Mouse (Mus musculus) MEL (cell line): ENCODE results near the gene Frat1. TPM values are rescaled to one million over a fixed set of nuclear protein-coding genes. Genes with fewer than 3 reads are reported as not detected.

ENCODE experiments used
- DNase-seq: peaks from one replicate; pipeline ENCODE4 v3.0.0; 2011; ENCODE audit warnings: low read depth, low spot score
- H3K27ac ChIP-seq: 2 replicates; pipeline ENCODE4 v1.5.1; 2012; ENCODE audit warnings: low read depth, mild to moderate bottlenecking, control low read depth, low read length, moderate library complexity; ENCODE audit not compliant: control insufficient read depth
- H3K27me3 ChIP-seq, 2 experiments: fragments of 150-350 bp in 1 of 2; sonication (generic) in 1 of 2; 2 replicates each; pipeline ENCODE4 v1.6.1; 2012; ENCODE audit warnings: low read length in 2 of 2, mild to moderate bottlenecking in 2 of 2, improper control_type of control experiment in 1 of 2, moderate library complexity in 1 of 2; ENCODE audit not compliant: insufficient read depth in 2 of 2, control insufficient read depth in 1 of 2
- H3K36me3 ChIP-seq, 2 experiments: 2 replicates each; pipeline ENCODE4 v1.6.1; 2012 to 2014; ENCODE audit warnings: low read length in 2 of 2, improper control_type of control experiment in 1 of 2, inconsistent platforms in 1 of 2, mild to moderate bottlenecking in 1 of 2; ENCODE audit not compliant: insufficient read depth in 2 of 2, control insufficient read depth in 1 of 2
- H3K4me1 ChIP-seq, 2 experiments: fragments of 150-350 bp in 1 of 2; sonication (generic) in 1 of 2; 2 replicates each; pipeline ENCODE4 v1.6.1; 2012; ENCODE audit warnings: low read length in 2 of 2, improper control_type of control experiment in 1 of 2, mild to moderate bottlenecking in 1 of 2; ENCODE audit not compliant: insufficient read depth in 2 of 2, control insufficient read depth in 1 of 2
- H3K4me3 ChIP-seq, 2 experiments: fragments of 150-350 bp in 1 of 2; sonication (generic) in 1 of 2; 2 replicates each; pipeline ENCODE4 v1.5.1; 2012; ENCODE audit warnings: low read depth in 2 of 2, low read length in 2 of 2, mild to moderate bottlenecking in 2 of 2, moderate library complexity in 2 of 2, control low read depth in 1 of 2, improper control_type of control experiment in 1 of 2; ENCODE audit not compliant: control insufficient read depth in 1 of 2, insufficient read depth in 1 of 2
- H3K79me2 ChIP-seq: 2 replicates; pipeline ENCODE4 v1.6.1; 2012; ENCODE audit warnings: mild to moderate bottlenecking, low read length, moderate library complexity; ENCODE audit not compliant: control insufficient read depth, poor library complexity, insufficient read depth
- H3K9ac ChIP-seq: 2 replicates; pipeline ENCODE4 v1.6.1; 2012; ENCODE audit warnings: low read depth, mild to moderate bottlenecking, control low read depth, low read length, moderate library complexity; ENCODE audit not compliant: control insufficient read depth, poor library complexity, severe bottlenecking
- H3K9me3 ChIP-seq: fragments of 150-350 bp; sonication (generic); replicated peaks from 2 replicates; pipeline ENCODE4 v1.6.1; 2012; ENCODE audit warnings: mild to moderate bottlenecking, low read length, improper control_type of control experiment, moderate library complexity; ENCODE audit not compliant: insufficient read depth
- CHD2 ChIP-seq: IDR thresholded peaks from 2 replicates; pipeline ENCODE4 v1.6.1; 2011; ENCODE audit warnings: low read length, improper control_type of control experiment
- CTCF ChIP-seq, 3 experiments: IDR thresholded peaks in 2 of 3; conservative IDR thresholded peaks in 1 of 3; 2 replicates each; pipeline ENCODE4 v1.5.1; 2011 to 2012; ENCODE audit warnings: low read length in 3 of 3, low read depth in 2 of 3, mild to moderate bottlenecking in 2 of 3, improper control_type of control experiment in 1 of 3, inconsistent platforms in 1 of 3, mixed read lengths in 1 of 3, moderate library complexity in 1 of 3; ENCODE audit not compliant: control insufficient read depth in 1 of 3, insufficient read depth in 1 of 3, poor library complexity in 1 of 3, severe bottlenecking in 1 of 3
- E2F4 ChIP-seq: IDR thresholded peaks from 2 replicates; pipeline ENCODE4 v1.6.1; 2011; ENCODE audit warnings: low read depth, low read length, improper control_type of control experiment, borderline replicate concordance
- ELF1 ChIP-seq: IDR thresholded peaks from 2 replicates; pipeline ENCODE4 v1.6.1; 2014; ENCODE audit warnings: low read depth, mild to moderate bottlenecking, inconsistent platforms, low read length, improper control_type of control experiment, moderate library complexity
- EP300 ChIP-seq, 2 experiments: IDR thresholded peaks; 2 replicates each; pipeline ENCODE4 v1.6.1; 2011; ENCODE audit warnings: improper control_type of control experiment in 2 of 2, low read length in 2 of 2, low read depth in 1 of 2, mild to moderate bottlenecking in 1 of 2
- GABPA ChIP-seq: IDR thresholded peaks from 2 replicates; pipeline ENCODE4 v1.6.1; 2012; ENCODE audit warnings: low read depth, mild to moderate bottlenecking, inconsistent platforms, low read length, improper control_type of control experiment, moderate library complexity
- GATA1 ChIP-seq: IDR thresholded peaks from 2 replicates; pipeline ENCODE4 v1.6.1; 2011; ENCODE audit warnings: low read depth, low read length, improper control_type of control experiment
- JUND ChIP-seq: IDR thresholded peaks from 2 replicates; pipeline ENCODE4 v1.6.1; 2011; ENCODE audit warnings: low read depth, mild to moderate bottlenecking, improper control_type of control experiment, low read length
- KAT2A ChIP-seq: conservative IDR thresholded peaks from 2 replicates; pipeline ENCODE4 v1.6.1; 2012; ENCODE audit warnings: low read depth, low read length, improper control_type of control experiment, inconsistent platforms
- MAX ChIP-seq: IDR thresholded peaks from 2 replicates; pipeline ENCODE4 v1.6.1; 2011; ENCODE audit warnings: low read length, improper control_type of control experiment
- MAZ ChIP-seq: IDR thresholded peaks from 2 replicates; pipeline ENCODE4 v1.6.1; 2012; ENCODE audit warnings: low read depth, mild to moderate bottlenecking, inconsistent platforms, low read length, improper control_type of control experiment
- MYB ChIP-seq: IDR thresholded peaks from 2 replicates; pipeline ENCODE4 v1.6.1; 2011; ENCODE audit warnings: mild to moderate bottlenecking, low read depth, low read length, improper control_type of control experiment
- NRF1 ChIP-seq: IDR thresholded peaks from 2 replicates; pipeline ENCODE4 v1.6.1; 2014; ENCODE audit warnings: low read depth, mild to moderate bottlenecking, inconsistent platforms, low read length, improper control_type of control experiment, moderate library complexity; ENCODE audit not compliant: poor library complexity, insufficient read depth, severe bottlenecking
- POLR2A ChIP-seq, 2 experiments: IDR thresholded peaks; 2 replicates each; pipeline ENCODE4 v1.6.1; 2011 to 2012; ENCODE audit warnings: low read length in 2 of 2, mild to moderate bottlenecking in 2 of 2, control low read depth in 1 of 2, improper control_type of control experiment in 1 of 2, low read depth in 1 of 2, moderate library complexity in 1 of 2; ENCODE audit not compliant: control insufficient read depth in 1 of 2, insufficient read depth in 1 of 2, poor library complexity in 1 of 2
- POLR2AphosphoS2 ChIP-seq: IDR thresholded peaks from 2 replicates; pipeline ENCODE4 v1.6.1; 2011; ENCODE audit warnings: low read length, improper control_type of control experiment
- POLR2AphosphoS5 ChIP-seq: IDR thresholded peaks from 2 replicates; pipeline ENCODE4 v1.6.1; 2012; ENCODE audit warnings: low read depth, borderline replicate concordance, mild to moderate bottlenecking, inconsistent platforms, low read length, moderate library complexity, mixed read lengths
- RAD21 ChIP-seq: IDR thresholded peaks from 2 replicates; pipeline ENCODE4 v1.6.1; 2011; ENCODE audit warnings: mild to moderate bottlenecking, low read depth, low read length, improper control_type of control experiment
- SIN3A ChIP-seq: IDR thresholded peaks from 2 replicates; pipeline ENCODE4 v1.6.1; 2012; ENCODE audit warnings: low read length, improper control_type of control experiment, inconsistent platforms
- SMC3 ChIP-seq: IDR thresholded peaks from 2 replicates; pipeline ENCODE4 v1.6.1; 2011; ENCODE audit warnings: low read depth, low read length, improper control_type of control experiment
- TCF12 ChIP-seq: IDR thresholded peaks from 2 replicates; pipeline ENCODE4 v1.6.1; 2014; ENCODE audit warnings: low read depth, mild to moderate bottlenecking, inconsistent platforms, low read length, improper control_type of control experiment, moderate library complexity
- UBTF ChIP-seq: IDR thresholded peaks from 2 replicates; pipeline ENCODE4 v1.6.1; 2012; ENCODE audit warnings: low read depth, mild to moderate bottlenecking, inconsistent platforms, low read length, improper control_type of control experiment, moderate library complexity, borderline replicate concordance; ENCODE audit not compliant: insufficient read depth
- USF2 ChIP-seq, 2 experiments: IDR thresholded peaks; 2 replicates each; pipeline ENCODE4 v1.6.1; 2011 to 2012; ENCODE audit warnings: improper control_type of control experiment in 2 of 2, low read length in 2 of 2, borderline replicate concordance in 1 of 2, inconsistent platforms in 1 of 2, low read depth in 1 of 2, mild to moderate bottlenecking in 1 of 2; ENCODE audit not compliant: insufficient read depth in 1 of 2
- ZC3H11A ChIP-seq: IDR thresholded peaks from 2 replicates; pipeline ENCODE4 v1.6.1; 2012; ENCODE audit warnings: low read depth, mild to moderate bottlenecking, inconsistent platforms, low read length, improper control_type of control experiment
- ZKSCAN1 ChIP-seq: IDR thresholded peaks from 2 replicates; pipeline ENCODE4 v1.6.1; 2012; ENCODE audit warnings: low read depth, mild to moderate bottlenecking, inconsistent platforms, low read length, improper control_type of control experiment, moderate library complexity
- polyA plus RNA-seq, 2 experiments: library from polyadenylated mRNA; stranded (reverse) in 1 of 2; unstranded in 1 of 2; fragments of >175 nt in 1 of 2; fragments of >200 nt in 1 of 2; gene quantifications; 2 replicates each; pipeline versions ENCODE4 v1.2.1 to v1.2.4; 2012; ENCODE audit warnings: low replicate concordance in 2 of 2, low read depth in 1 of 2; ENCODE audit not compliant: insufficient read length in 2 of 2, insufficient read depth in 1 of 2, missing spikeins in 1 of 2
- total RNA-seq: library from RNA; depleted of rRNA; stranded (reverse); fragments of 300-350 nt; gene quantifications from 2 replicates; pipeline ENCODE4 v1.2.3, GENCODE M21; 2012

The Frat1 gene
- total and polyA plus RNA-seq, 3 experiments: 31.5 to 36.0 TPM; not detected in 1

GRCm38 (mm10) chr19:41817325-41817724, 12.4 kb upstream of the Frat1 start:
- Histone ChIP-seq H3K79me2 (no peaks in the 10 kb centered on the region), H3K27me3 (no peaks in the 10 kb centered on the region), H3K36me3 (peaks cover 0 to 10% of the 10 kb centered on the region in 2 experiments; a peak in 2 of 4 replicates), H3K9ac (no peak overlapping the region), H3K27ac (no peak overlapping the region), H3K4me1 (peaks cover 7 to 22% of the 10 kb centered on the region in 2 experiments), H3K4me3 (no peak overlapping the region), H3K9me3 (no peaks in the 10 kb centered on the region)
- DNase-seq: no peak
- TF ChIP-seq ZC3H11A: no peak
- no peak for TF ChIP-seq KAT2A
- TF ChIP-seq MAZ: no peak
- TF ChIP-seq ZKSCAN1: no peak
- no peak for TF ChIP-seq POLR2AphosphoS2
- no peak for TF ChIP-seq MAX
- TF ChIP-seq RAD21: no peak
- no peak for TF ChIP-seq POLR2A (IDR thresholded peaks at IDR 0.05; ENCODE audit: control insufficient read depth in 1 of 2, insufficient read depth in 1 of 2, low read depth in 1 of 2, low read length in 2 of 2, poor library complexity in 1 of 2)
- TF ChIP-seq POLR2AphosphoS5: no peak
- TF ChIP-seq GABPA: no peak
- no peak for TF ChIP-seq TCF12
- no peak for TF ChIP-seq E2F4

GRCm38 (mm10) chr19:41818749-41819148, 11.0 kb upstream of the Frat1 start:
- DNase-seq: no peak
- no peak overlapping the region for H3K4me3 ChIP-seq
- H3K27ac ChIP-seq: no peak overlapping the region

GRCm38 (mm10) chr19:41821436-41821835, 8.3 kb upstream of the Frat1 start:
- TF ChIP-seq ZKSCAN1 (no peak), JUND (no peak), SMC3 (no peak), EP300 (IDR thresholded peaks at IDR 0.05; ENCODE audit: low read depth in 1 of 2, low read length in 2 of 2) (no peak), CHD2 (no peak), MYB (no peak), CTCF (IDR thresholded peaks at IDR 0.05 in 2 of 3, conservative IDR thresholded peaks at IDR 0.05 in 1 of 3; ENCODE audit: control insufficient read depth in 1 of 3, insufficient read depth in 1 of 3, low read depth in 2 of 3, low read length in 3 of 3, poor library complexity in 1 of 3, severe bottlenecking in 1 of 3) (no peak), MAX (no peak), ZC3H11A (no peak), ELF1 (no peak), GATA1 (no peak), USF2 (IDR thresholded peaks at IDR 0.05; ENCODE audit: borderline replicate concordance in 1 of 2, insufficient read depth in 1 of 2, low read depth in 1 of 2, low read length in 2 of 2) (no peak), NRF1 (no peak), SIN3A (no peak), UBTF (no peak), POLR2AphosphoS2 (no peak)
- H3K27me3 ChIP-seq: no peaks in the 10 kb centered on the region
- H3K9ac ChIP-seq: no peak overlapping the region
- DNase-seq: no peak
- no peaks in the 10 kb centered on the region for H3K79me2 ChIP-seq
- peaks cover 11 to 34% of the 10 kb centered on the region in 2 experiments for H3K4me1 ChIP-seq
- no peak overlapping the region for H3K4me3 ChIP-seq
- H3K27ac ChIP-seq: no peak overlapping the region
- H3K36me3 ChIP-seq: peaks cover 0 to 31% of the 10 kb centered on the region in 2 experiments; a peak in 2 of 4 replicates
- H3K9me3 ChIP-seq: no peaks in the 10 kb centered on the region

More at GRCm38 (mm10) chr19:41818749-41819148, 11.0 kb upstream of the Frat1 start:
- Histone ChIP-seq H3K79me2 (no peaks in the 10 kb centered on the region), H3K27me3 (no peaks in the 10 kb centered on the region), H3K36me3 (peaks cover 0 to 14% of the 10 kb centered on the region in 2 experiments; a peak in 2 of 4 replicates), H3K4me1 (peaks cover 4 to 19% of the 10 kb centered on the region in 2 experiments), H3K9me3 (no peaks in the 10 kb centered on the region), H3K9ac (no peak overlapping the region)
- TF ChIP-seq KAT2A: no peak
- TF ChIP-seq GATA1: no peak
- no peak for TF ChIP-seq ZKSCAN1
- no peak for TF ChIP-seq EP300 (IDR thresholded peaks at IDR 0.05; ENCODE audit: low read depth in 1 of 2, low read length in 2 of 2)
- TF ChIP-seq UBTF: no peak
